Mouse (Mus musculus) left cerebral cortex, adult 11 months (tissue): ENCODE data around the gene Trim14.

Experiments used
- DNase-seq: peaks from one replicate; pipeline ENCODE4 v3.0.0; 2022; ENCODE audit warnings: low spot score

Gene Trim14

DNA sequence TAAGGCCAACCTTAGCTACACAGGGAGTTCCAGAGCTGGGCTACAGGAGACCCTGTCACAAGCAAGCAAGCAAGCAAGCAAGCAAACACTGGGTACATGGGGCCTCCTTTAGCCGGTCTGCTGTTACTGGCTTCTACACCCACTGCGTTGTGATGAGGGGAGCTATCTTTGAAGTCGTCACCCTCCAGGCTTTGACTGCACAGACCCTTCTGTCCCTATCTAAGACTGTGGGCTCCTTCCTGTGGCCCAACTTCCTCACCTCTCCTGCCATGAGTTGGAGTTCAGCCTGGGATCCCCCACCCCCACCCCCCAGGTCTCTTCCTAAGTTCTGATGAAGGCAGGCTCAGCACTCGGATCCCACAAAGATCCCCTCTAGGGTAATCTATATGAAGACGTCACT, 26.1 kb upstream of the Trim14 start:
- DNase-seq, result no peak

DNA sequence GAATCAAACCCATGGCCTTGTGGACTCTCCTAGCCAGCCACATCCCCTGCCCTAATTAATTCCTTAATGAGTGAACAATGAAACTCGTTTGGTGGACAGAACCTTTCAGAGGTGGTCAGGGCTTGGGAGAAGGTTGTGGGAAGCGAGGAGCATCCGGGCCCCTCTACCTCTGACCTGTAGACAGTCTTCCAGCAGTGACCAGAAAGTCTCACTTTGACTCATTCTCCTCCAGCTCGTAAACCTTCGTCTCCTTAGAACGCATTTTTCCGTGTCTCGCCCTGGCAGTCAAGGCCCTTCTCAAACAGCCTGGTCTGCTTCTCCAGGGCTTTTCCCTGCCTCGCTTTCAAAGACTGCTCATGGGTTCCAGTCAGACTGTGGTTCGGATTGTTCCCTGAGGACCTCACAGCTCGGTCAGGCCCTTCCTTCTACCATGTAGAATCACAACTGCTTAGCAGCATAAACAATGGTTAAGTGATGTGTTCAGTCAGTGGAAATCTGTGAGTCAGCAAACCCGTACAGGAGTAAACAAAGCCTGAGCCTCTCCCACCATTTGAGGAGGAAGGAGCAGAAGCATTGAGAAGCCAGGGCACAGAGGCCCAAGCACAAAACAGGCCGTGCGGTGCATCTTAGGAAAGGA, 24.2 kb upstream of the Trim14 start:
- DNase-seq, result no peak

DNA sequence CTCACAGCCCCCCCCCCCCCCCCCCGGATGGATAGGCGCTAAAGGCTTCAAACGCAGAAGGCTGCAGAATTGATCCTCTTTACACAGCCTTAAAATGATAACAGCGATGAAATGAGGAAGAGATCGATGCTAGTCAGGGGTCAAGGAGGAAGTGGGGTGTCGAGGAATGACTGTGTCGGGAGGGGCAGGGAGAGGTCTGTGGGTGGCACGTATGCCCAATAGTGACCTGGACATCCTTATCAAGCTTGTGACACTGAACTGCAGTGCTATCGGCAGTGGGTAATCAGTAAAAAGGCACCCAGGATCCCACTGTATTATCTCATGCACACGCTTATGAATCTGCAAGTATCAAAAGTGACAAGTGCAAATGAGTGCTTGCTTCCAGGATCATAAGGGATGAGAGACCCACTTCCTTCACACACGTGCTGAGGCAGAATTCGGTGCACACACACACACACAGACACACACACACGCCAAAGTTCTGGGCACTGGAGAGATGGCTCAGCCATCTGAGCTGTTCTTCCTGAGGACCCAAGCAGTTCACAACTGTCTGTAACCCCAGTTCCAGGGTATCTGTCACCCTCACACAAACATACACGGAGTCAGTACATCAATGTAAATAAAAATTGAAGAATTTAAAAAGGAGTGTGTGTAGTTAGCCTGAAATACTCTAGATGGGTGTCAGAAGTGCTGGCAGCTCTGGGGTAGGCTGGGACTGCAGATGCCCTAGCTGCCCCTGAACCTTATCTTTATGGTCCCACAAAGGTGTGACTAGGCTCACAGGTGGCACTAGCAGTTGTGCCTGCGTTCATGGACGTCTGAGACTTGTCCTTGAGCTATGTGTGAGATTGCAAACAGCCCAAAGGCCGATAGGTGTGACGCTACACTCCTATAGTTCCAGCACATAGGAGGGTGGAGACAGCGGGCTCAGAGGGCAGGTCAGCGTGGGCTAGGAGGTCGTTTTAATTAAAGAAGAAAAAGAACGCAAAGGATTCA, 23.0 kb upstream of the Trim14 start:
- DNase-seq, result no peak

DNA sequence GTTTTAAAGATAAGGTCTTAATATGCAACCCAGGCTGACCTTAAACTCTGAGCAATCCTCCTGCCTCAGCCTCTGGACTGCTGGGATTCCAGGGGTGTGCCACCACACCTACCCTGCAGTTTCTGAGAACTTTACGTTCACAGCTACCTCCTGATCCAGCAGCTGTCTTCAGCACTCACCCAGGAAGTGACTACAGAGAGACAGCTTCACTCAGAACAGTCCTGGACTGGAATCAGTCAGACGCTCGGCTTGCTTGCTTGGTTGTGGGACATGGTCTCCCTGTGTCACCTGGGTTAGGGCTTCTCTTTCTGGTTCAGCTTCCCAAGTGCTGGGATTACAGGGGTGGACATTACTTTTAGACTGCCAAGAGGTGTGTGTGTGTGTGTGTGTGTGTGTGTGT, 21.0 kb upstream of the Trim14 start:
- DNase-seq, result no peak

DNA sequence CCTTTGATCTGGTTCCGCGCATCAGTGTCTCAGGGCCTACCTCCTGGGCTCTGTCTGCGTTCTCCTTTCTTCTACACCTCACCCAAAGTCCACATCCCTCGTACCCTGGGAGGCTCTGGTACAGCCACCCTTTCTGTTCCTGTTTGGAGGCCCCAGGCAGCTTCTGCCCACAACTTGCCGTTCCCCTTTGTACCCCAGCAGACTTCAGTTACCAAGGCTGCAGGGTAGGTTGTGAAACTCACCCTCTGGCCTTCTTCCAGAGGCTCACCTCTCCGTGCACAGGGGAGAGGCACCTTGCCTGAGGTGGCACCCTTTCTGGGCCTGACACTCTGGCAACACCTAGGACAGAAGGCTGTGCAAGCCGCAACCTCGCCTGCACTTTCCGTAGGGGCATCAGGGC, 19.8 kb upstream of the Trim14 start:
- no peak for DNase-seq

DNA sequence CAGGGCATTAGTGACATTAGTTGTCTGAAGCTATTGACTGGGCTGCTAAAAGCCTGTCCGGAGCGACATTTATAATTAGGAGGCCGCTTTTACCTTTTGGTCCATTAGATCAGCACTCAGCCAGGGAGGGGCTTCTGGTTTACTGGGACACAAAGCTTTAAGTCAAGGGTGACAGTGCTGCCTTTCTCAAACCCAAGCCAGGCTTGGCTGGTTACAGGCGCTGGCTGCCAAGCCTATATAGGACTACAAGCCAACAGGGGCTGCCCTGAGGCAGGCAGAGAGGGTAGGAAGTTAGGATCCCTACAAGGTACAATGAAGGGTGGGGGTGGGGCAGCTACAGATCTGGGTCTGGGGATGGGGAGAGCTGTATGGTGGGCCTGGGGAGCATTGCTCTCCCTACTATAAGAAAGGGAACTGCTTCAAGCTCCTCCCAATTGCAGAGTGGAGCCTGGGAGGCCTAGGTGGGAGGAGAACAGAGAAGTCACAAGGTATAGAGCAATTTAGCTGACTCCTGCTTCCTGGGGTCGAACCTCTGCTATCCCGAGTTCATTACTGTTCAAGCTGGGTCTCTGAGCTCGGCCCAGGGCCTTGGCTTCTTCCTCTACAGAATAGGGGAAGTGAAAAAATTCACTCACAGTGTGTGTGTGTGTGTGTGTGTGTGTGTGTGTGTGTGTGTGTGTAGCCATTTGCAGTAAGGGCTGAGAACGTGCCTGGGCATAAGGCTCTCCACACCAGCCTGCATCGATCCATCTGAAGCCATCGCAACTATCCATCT, 18.5 kb upstream of the Trim14 start:
- no peak for DNase-seq

DNA sequence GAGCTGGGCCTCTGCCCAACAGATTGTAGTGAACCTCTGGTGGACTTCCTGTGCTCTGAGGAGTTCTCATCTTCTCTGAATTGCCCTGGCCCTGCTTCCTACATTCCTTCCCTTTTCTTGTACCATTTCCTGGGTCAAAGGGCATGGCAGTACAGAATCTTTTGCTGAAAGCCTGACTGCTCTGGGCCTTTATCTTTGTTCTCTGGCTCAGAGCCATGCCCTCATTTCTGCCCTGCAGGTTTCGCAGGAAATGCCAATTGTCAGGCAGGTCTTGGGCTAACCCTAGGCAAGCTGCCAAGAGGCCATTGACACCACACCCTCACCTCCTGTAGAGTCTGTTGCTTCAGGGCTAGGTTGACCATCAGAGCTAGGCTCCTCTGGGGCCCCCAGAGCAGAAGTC, 17.9 kb upstream of the Trim14 start:
- no peak for DNase-seq

DNA sequence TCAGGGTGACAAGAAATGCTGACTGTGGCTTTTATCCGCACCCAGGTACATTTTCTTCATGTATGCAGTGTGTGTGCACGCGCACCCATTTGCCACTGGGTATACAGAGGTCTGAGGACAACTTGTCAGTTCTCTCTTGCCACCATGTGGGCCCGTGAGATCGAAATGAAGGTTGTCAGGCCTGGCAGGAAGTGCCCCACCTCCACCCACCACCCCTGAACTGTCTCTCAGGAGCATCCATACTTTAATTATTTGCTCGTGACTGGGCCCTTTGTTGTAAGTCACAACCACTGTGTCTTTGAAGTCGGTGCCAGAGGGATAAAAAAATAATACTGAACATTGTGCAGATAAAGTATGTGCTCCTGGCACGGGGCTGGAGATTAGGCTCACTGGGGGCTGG, 14.5 kb upstream of the Trim14 start:
- DNase-seq, result no peak

DNA sequence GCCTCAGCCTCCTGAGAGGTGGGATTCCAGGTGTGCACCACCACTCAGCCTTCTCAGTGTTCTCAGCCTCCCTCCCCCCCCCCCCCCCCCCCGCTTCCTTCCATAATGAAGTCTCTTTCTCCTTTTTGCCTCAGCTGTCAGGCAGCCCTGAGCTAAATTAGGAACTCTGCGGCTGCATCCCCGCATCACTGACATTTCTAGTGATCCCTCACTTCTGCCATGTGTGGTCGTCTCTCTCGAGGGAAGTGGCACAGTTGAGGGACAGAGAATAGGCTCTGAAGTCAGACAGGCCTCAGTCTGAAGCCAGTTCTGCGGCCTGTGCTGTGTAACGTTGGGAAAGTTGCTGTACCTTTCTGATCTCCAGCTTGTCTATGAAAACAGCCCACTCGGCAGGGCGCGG, 14.0 kb upstream of the Trim14 start:
- DNase-seq, result no peak

DNA sequence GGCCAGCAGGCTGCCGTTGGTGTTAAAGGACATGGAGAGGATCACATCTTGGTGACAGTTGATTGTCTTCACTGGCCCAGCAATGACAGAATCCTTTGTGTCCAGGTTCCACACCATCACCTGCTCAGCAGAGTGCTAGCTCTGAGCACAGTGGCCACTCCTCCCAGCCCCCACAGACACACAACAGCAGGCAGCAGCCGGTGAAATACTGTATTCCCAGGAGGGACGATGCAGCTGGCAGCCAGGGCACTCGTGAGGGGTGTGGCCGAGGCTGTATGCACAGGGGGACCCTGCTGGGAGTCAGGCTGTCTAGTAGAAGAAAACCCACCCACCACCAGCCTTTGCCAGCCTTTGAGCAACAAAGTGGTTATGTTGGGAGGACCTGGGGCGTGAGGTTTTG, 10.8 kb upstream of the Trim14 start:
- DNase-seq, result no peak

DNA sequence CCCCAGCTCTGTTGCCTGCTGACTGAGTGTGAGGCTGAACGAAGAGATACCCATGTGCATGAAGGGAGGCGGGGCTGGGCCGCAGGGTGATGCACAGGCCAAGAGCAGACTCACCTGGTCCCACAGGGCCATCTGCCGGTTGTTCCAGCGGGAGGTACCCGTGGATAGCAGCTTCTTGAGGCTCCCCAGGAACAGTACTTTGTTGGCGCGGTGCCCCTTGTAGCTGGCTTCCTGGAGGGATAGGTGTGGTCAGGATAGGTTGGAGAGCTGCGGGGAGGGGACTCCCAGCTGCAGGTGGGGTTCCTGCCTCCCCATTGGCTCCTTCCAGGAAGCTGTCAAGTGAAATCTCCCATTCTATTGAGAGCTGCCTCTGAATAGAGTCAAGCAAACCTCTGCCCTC, 9.6 kb upstream of the Trim14 start:
- DNase-seq, result no peak

DNA sequence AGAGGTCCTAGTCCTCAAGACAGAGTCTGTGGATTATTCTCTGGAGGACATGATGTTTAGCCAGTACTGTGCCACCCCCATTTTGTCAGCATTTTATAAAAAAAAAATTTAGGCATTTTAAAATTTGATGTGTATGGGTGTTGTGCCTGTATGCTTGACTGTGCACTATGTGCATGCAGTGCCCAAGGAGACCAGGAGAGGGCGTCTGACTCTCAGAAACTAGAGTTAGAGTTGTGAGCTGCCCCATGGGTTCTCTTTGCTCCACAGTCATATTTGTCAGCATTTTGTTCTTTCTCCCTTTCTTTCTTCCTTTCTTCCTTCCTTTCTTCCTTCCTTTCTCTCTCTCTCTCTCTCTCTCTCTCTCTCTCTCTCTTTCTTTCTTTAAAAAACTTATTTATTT, 8.4 kb upstream of the Trim14 start:
- no peak for DNase-seq

DNA sequence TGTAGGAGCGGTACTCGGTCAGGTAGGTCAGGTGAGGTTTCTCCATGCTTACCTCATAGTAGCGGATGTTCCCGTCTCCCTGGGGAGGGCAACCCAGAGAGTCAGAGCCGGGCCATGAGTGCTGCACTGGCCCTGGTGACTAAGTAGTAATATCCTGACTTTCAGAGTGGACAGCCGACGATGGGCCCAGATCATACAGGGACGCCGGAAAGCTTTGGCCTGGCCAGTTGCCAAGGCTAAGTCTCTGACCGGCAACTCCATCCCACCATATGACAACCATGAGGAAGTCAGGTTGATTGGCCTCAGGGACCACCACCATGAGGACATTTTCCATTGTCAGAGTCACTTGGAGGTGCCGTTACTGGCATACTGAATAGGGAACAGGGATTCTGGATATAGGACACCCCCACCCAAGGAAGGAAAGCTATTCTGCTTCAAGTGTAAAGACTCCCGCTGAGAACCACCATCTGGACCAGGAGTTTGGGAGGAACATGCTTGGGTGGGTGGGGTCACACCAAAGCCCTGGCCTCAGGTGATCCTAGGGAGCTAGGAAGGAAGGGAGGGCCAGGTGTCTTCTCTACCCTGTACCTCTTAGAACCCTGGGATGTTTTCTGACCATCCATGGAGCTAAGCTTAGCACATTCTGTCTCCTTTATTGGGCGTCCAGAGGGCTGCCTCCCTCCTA, 7.6 kb upstream of the Trim14 start:
- DNase-seq, result no peak

DNA sequence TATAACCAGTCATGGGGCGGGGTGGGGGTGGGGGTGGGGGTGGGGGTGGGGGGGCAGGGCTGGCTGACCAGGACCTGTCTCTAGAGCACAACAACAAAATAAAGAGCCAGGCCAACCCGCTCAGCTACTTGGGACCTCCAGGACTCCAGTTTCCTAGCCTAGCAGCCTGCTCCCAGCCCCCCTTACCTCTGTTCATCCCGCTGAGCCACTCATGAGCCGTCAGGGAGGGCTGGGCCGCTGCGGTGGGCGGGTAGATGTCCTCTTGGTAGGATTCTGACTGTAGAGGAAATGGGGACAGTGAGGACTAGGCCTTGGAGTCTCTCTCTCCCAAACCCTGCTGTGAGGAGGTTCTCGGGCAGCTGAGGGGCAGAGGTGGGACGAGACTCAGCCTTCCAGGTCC, 5.8 kb upstream of the Trim14 start:
- DNase-seq, result no peak

DNA sequence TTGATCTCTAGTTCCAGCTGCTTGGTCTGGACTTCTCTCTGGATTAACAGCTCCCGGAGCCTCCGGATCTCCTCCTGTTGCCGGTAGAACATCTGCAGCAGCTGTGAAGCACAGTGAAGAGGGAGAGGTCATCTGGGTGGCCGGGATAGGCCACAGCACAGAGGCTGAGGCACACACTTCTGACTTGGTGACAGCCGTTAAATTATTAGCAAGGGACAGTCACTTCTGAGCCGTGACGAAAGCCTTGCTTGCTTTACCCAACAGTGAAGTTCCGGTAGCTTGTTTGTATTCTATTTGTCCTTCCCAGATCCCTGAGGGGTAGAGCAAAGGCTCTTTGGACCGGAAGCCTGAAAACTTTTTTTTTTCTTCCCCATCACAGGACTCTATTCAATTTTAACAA, 3.2 kb upstream of the Trim14 start:
- DNase-seq, result no peak

DNA sequence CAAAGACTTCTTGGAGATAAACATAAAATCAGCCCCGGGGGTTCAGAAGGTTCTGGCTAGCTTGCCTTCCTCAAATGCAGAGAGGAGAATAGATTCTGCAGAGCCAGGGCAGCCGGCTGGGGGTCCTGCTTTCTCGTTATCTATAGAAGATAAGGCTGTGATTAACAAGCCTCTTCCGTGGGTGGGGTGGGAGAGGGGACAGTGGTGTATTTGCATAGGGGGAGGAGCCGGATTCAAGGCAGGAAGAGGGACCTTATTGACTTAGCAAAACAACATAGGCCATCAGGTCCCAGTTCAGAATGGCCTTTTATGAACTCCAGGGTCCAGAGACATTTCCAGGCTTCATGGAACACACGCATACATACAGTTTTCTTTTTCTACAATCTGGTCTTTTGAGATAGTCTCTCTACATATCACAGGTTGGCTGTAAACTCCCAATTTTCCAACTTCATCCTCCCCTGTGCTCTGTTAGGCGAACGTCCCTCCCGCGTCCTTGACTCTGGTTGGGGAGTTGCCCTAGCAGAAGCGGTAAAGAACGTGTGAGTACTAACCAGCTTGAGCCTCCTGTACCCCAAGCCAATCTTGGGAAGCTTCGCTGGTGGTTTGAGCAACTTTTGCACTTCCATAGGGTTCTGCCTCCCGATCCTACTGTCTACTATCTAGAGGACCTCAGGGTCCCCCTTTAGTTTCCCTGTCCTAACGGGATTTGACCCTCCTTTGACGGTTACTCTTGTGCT, 679 bp downstream of the Trim14 start:
- no peak for DNase-seq

DNA sequence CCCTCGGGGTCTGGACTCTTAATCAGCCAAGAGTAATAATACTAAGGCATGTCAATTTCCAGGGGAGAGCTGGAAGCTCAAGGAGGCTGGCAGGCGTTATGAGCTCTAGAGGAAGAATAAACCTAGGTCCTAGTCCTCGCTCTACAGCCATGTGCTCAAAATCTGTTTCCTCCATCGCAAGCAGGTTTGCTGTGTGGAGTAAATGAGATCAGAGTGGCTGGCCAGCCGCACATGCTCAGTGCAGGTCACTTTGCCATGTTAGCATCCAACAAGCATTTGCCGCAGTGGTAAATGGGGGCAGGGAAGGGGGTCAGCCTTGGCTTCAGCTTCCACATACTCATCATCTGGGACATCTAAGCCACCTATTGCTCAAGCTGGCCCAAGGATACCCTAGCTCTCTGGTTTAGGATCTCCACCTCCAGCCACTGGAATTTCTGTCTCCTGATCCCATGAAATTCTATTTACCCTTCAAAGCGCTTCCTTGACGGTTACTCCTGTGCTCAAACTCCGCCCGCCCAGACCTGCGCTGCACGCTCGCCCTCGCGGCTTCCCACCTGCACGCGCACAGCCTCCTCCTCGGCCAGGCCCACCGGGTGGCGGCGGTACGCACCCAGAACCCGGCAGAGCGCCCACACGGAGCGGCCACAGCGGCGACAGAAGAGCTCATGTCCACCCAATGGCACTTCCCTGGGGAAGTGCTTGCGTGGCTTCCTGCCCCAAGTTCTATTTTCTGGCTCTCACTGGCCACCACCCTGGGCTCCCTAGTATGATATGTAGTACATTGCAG, 1.8 kb downstream of the Trim14 start:
- no peak for DNase-seq

DNA sequence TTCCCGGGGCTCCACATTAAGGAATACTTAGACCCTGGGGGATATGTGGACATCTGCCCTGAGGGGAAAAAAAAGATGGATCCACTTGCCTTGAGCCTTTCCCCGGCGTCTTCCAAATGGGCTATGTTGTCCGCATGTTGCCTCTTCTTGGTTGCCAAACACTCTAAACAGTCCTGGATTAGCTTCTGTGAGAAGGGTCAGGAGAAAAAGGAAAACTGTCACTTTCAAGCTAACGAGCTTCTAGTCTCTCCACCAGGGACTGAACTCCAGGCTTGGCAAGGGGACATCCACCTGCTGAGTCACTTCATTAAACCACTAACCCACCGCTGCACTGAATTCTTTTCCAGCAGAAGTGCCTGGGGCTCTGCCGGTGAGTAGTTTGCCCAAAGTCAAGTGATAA, 3.0 kb downstream of the Trim14 start:
- no peak for DNase-seq

DNA sequence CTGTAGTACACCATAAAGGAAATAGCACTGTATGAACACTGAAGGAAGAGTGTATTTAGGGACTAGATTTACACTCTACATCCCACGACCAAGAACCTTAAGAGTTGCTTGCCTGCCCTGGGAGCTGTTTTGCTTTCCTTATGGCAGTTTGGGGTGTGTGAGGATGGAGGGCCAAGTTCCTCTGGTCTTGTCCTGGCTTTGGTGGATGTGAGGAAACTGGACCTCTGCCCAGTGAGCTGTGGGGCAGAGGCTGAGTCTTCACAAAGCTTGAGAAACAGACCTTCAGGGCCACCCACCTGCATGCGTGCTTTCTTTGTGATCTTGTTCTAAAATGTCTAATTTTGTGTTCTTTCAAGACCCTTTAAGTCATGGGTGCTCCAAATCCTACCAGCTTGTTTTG, 3.4 kb downstream of the Trim14 start:
- no peak for DNase-seq

DNA sequence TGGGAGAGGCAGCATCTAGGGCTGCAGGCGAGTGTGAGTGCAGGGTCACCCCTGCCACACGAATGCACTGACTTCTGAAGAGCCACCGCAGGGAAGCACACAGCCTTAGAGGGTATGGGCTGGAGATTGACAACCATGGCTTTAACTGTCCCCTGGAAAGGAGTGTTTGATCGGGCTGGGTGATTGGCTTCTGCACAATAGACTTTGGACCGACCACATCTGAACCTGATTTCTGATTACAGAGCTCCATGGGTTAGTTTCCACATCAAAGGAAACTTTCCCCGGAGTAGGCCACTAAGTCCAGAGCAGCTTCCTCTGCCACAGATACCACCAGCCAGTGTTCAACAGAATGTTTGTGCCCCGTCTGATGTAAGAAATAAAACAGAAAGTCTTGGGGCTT, 6.2 kb downstream of the Trim14 start:
- DNase-seq, result no peak

DNA sequence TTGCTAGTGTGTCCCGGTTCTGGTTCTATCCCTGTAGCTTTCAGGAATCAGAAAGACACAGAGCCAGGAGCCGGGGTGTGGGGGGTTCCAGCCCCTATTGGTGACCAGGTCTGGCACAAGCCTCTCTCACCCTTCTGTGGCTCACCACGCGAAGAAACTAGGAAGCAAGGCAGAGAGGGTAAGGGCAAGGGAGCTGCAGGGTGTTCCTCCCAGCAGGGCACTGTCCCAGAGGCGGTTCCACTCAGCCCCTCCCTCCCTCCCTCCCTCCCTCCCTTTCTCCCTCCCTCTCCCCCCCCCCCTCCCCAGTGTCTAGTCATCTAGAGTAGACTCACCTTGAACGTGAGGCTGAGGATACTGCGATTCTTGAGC, 8.4 kb downstream of the Trim14 start:
- DNase-seq, result no peak
